Mouse (Mus musculus): ENCODE results near the gene Phospho2.

Phospho2 gene

GRCm38 (mm10) chr2:69825898-69826297 is 36.5 kb downstream of the Phospho2 start:
- no peak for DNase-seq (ENCODE audit: low spot score)

GRCm38 (mm10) chr2:69826380-69826779 is 37.0 kb downstream of the Phospho2 start:
- no peak for DNase-seq (ENCODE audit: low spot score)

GRCm38 (mm10) chr2:69828031-69828430 is 38.6 kb downstream of the Phospho2 start:
- no peak for DNase-seq (ENCODE audit: low spot score)

GRCm38 (mm10) chr2:69829680-69830079 is 40.3 kb downstream of the Phospho2 start:
- DNase-seq (ENCODE audit: low spot score): no peak

- DNase-seq (ENCODE audit: low spot score): no peak
Observed at GRCm38 (mm10) chr2:69830116-69830515, 40.7 kb downstream of the Phospho2 start.

GRCm38 (mm10) chr2:69837244-69837967 is 48.0 kb downstream of the Phospho2 start:
- no peak for DNase-seq (ENCODE audit: low spot score)

GRCm38 (mm10) chr2:69837996-69838395 is 48.6 kb downstream of the Phospho2 start:
- DNase-seq (ENCODE audit: low spot score): no peak

GRCm38 (mm10) chr2:69838707-69839106 is 49.3 kb downstream of the Phospho2 start:
- DNase-seq (ENCODE audit: low spot score): no peak

- no peak for DNase-seq (ENCODE audit: low spot score)
Observed at GRCm38 (mm10) chr2:69840261-69840660, 50.8 kb downstream of the Phospho2 start.

- DNase-seq (ENCODE audit: low spot score): no peak
Observed at GRCm38 (mm10) chr2:69849215-69849614, 59.8 kb downstream of the Phospho2 start.
